Mouse (Mus musculus) forebrain, postnatal 0 days (tissue): ENCODE results near the gene Foxn2. TPM values are rescaled to one million over a fixed set of nuclear protein-coding genes. Genes with fewer than 3 reads are reported as not detected.

ENCODE experiments used
- ATAC-seq: fragments of 200-750 bp; cut with Nextera tagmentation; 2 replicates; pipeline ENCODE4 v1.8.0; 2017; ENCODE audit warnings: mild to moderate bottlenecking, moderate library complexity
- DNase-seq: peaks from one replicate; pipeline ENCODE4 v3.0.0-alpha.2; 2015
- H3K27ac ChIP-seq: fragments of 300-500 bp; sonication (generic); 2 replicates; pipeline ENCODE4 v1.5.1; 2014; ENCODE audit warnings: low read depth, mild to moderate bottlenecking, antibody characterized with exemption, low read length, moderate library complexity, mixed read lengths
- H3K27me3 ChIP-seq: fragments of 300-500 bp; sonication (generic); 2 replicates; pipeline ENCODE4 v1.6.1; 2014; ENCODE audit warnings: mild to moderate bottlenecking, low read length, mixed read lengths; ENCODE audit not compliant: insufficient read depth
- H3K36me3 ChIP-seq: fragments of 300-500 bp; sonication (generic); 2 replicates; pipeline ENCODE4 v1.6.1; 2014; ENCODE audit warnings: mild to moderate bottlenecking, moderate library complexity; ENCODE audit not compliant: insufficient read depth
- H3K4me1 ChIP-seq: fragments of 300-500 bp; sonication (generic); 2 replicates; pipeline ENCODE4 v1.6.1; 2014; ENCODE audit warnings: antibody characterized with exemption; ENCODE audit not compliant: insufficient read depth
- H3K4me2 ChIP-seq: fragments of 300-500 bp; sonication (generic); 2 replicates; pipeline ENCODE4 v1.6.1; 2014; ENCODE audit warnings: low read depth, mild to moderate bottlenecking, moderate library complexity
- H3K4me3 ChIP-seq: fragments of 300-500 bp; sonication (generic); 2 replicates; pipeline ENCODE4 v1.5.1; 2014; ENCODE audit warnings: low read depth, low read length, mixed read lengths
- H3K9ac ChIP-seq: fragments of 300-500 bp; sonication (generic); 2 replicates; pipeline ENCODE4 v1.6.1; 2014; ENCODE audit warnings: mild to moderate bottlenecking
- H3K9me3 ChIP-seq: fragments of 300-500 bp; sonication (generic); 2 replicates; pipeline ENCODE4 v1.6.1; 2016; ENCODE audit warnings: low read length
- CTCF ChIP-seq: sonication (generic); IDR thresholded peaks from 2 replicates; pipeline ENCODE4 v1.5.1; 2016; ENCODE audit warnings: antibody characterized with exemption, control low read depth, low read depth
- WGBS: fragments of 180-500 bp; shearing (Covaris S2); extraction: QIAGEN DNeasy Blood & Tissue Kit; methylation state at CpG from one replicate; pipeline ENCODE4 v1.1.7; 2014; 5-methylcytosine and 5-hydroxymethylcytosine counted together
- polyA plus RNA-seq: library from polyadenylated mRNA; unstranded; fragments of >200 nt; fragmentation: Nextera tagmentation; extraction: Ambion mirVana; gene quantifications from 2 replicates; pipeline ENCODE4 v1.2.1, GENCODE M21; 2015
- total RNA-seq: library from RNA; depleted of rRNA; stranded (reverse); fragments of >200 nt; gene quantifications from 2 replicates; pipeline ENCODE4 v1.2.3, GENCODE M21; 2014

Foxn2 gene
- total and polyA plus RNA-seq, 2 experiments from 2014 or later = 5.0 to 11.2 TPM

DNA sequence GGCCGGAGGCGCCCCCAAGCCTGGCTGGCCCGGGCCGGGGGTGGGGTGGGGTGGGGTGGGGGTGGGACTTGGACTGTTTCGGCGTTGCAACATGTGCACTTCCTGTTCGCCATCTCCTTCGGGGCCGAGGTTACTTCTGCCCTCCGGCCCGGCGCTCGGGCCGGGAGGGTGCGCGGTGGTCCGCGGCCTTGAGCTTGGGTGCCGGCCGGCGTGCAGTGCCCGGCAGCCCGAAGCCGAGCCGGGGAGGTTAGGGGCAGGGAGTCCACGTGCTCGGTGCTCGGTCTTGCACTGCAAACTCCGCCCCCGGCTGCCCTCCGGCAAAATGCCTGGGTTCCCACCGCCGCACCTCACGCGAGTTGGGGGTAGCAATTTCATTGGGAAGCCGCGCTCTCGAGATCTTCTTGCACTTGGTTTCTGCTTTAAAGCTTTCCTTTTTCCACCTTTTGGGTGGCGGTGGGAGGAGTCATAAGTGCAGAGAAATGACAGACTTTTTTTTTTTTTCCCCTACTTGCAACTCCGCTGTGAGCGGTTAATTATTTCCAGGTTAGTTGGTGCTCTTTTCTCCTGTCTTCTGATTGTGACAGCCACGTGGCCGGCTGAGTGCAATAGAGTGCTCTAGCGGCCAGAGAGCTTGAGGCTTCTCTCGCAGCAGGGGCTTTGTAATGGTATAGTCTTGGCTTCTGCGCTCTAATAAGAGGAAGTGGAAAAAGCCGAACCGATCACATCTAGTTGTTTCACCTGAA is 1.1 kb downstream of the Foxn2 start:
- 0 out of 2 replicates have a peak, but pooled peaks cover 3% of the 10 kb centered on the region for H3K4me1 ChIP-seq
- H3K36me3 ChIP-seq = no peaks in the 10 kb centered on the region
- DNase-seq = peak; percentile 66
- ATAC-seq = peak; percentile 16
- H3K4me3 ChIP-seq = peak overlapping the region; percentile 91
- TF ChIP-seq CTCF = 0 out of 2 replicates have a peak, but pooled peaks have one; percentile 11
- H3K27ac ChIP-seq = peak overlapping the region; percentile 83
- peak overlapping the region; percentile 80 for H3K4me2 ChIP-seq
- WGBS = under 1% methylated on average over 48 of the region's 48 CpGs
- no peaks in the 10 kb centered on the region for H3K9me3 ChIP-seq
- peak overlapping the region; percentile 76 for H3K9ac ChIP-seq
- no peaks in the 10 kb centered on the region for H3K27me3 ChIP-seq

DNA sequence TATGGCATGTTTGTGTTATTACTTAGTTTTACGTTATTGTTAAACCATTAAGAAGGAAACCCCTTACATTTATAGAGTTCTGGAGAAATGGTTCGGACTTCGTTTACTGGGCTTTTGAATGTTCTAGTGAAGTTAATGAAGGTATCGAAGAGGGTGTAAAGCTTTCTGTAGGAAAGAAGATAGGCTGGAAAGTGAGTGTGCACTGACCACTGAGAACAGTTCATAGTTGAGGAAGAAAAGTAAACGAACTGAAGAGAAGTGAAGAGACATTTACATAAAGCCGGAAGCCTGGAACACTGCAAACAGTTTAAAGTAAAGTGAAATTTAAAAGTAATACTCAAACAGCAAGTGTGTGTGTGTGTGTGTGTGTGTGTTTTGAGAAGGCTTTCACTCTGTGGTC is 2.1 kb downstream of the Foxn2 start:
- H3K4me3 ChIP-seq = no peak overlapping the region

DNA sequence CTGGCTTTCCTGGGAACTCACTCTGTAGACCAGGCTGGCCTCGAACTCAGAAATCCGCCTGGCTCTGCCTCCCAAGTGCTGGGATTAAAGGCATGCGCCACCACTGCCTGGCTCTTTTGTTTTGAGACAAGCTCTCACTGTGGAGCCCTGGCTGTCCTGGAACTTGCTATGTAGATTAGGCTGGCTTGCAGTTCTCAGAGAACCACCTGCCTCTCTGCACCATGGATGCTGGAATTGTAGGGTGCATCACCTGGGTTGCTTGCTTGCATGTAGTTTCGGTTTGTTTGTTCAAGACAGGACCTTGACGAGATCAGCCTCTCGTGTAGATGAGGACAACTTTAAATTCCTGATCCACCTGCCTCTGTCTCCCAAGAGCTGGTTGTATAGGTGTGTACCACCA is 2.7 kb downstream of the Foxn2 start:
- Histone ChIP-seq H3K4me1 (0 out of 2 replicates have a peak, but pooled peaks cover 3% of the 10 kb centered on the region), H3K4me3 (no peak overlapping the region), H3K27me3 (no peaks in the 10 kb centered on the region), H3K9me3 (no peaks in the 10 kb centered on the region), H3K4me2 (no peak overlapping the region), H3K36me3 (no peaks in the 10 kb centered on the region), H3K9ac (no peak overlapping the region), H3K27ac (no peak overlapping the region)
- ATAC-seq = no peak
- 84% methylated on average over 6 of the region's 6 CpGs for WGBS
- no peak for TF ChIP-seq CTCF
- no peak for DNase-seq

More for the DNA sequence above, 2.1 kb downstream of the Foxn2 start:
- H3K9ac ChIP-seq = no peak overlapping the region
- 72% methylated on average over 6 of the region's 6 CpGs for WGBS
- H3K36me3 ChIP-seq = no peaks in the 10 kb centered on the region
- ATAC-seq = no peak
- H3K27ac ChIP-seq = no peak overlapping the region
- peak overlapping the region; percentile 24; the same call in 1 of the 2 replicates for H3K4me2 ChIP-seq
- no peak for TF ChIP-seq CTCF
- 0 out of 2 replicates have a peak, but pooled peaks cover 3% of the 10 kb centered on the region for H3K4me1 ChIP-seq
- DNase-seq = no peak
- H3K27me3 ChIP-seq = no peaks in the 10 kb centered on the region
- no peaks in the 10 kb centered on the region for H3K9me3 ChIP-seq

DNA sequence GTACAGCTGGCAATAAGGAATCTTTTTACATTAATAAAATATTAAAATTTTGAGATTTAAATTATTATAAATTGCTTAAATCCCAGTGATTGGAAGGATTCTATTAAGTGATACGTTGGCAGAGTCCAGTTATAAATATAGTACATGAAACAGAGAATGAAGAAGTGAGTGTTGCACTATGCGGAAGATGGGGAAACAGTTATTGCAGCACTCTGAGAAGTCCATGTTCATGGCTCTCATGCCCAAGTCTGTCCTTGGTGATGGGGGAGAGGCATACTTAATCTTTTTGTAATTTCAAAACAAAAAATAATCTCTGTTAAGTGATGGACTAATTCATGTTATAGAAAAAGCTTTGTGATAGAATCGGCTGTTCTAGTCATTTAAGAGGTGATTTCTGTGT is 17.6 kb downstream of the Foxn2 start:
- WGBS = 94% methylated on average over 3 of the region's 3 CpGs

DNA sequence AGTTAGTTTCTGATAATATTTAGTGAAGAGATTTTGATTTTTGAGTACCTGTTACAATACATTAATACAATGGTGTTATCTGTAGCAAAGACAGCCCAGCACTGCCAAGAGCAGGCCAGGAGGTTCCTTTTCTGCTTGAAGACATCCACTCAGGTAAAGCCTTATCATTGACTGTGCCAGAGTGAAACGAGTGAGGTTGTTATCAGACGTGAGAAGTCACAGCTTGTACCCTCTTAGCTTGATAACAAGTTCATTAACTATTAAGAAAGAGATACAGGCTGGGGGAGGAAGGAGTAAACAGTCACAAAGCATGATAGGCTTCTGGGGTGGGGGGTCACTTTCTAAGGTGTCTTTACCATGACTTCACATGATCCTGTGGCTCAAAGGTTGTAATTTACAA is 19.0 kb downstream of the Foxn2 start:
- 68% methylated on average over 2 of the region's 2 CpGs for WGBS
- no peak for TF ChIP-seq CTCF
- DNase-seq (no peak), ATAC-seq (no peak)
- H3K4me3 ChIP-seq = no peak overlapping the region
- H3K27me3 ChIP-seq = no peaks in the 10 kb centered on the region
- no peak overlapping the region for H3K4me2 ChIP-seq
- H3K9me3 ChIP-seq = no peaks in the 10 kb centered on the region
- 0 out of 2 replicates have a peak, but pooled peaks cover 4% of the 10 kb centered on the region for H3K36me3 ChIP-seq
- no peak overlapping the region for H3K9ac ChIP-seq
- H3K27ac ChIP-seq = no peak overlapping the region
- no peaks in the 10 kb centered on the region for H3K4me1 ChIP-seq

More for the DNA sequence above, 17.6 kb downstream of the Foxn2 start:
- no peaks in the 10 kb centered on the region for H3K27me3 ChIP-seq
- H3K36me3 ChIP-seq = no peaks in the 10 kb centered on the region
- H3K4me3 ChIP-seq = no peak overlapping the region
- H3K4me1 ChIP-seq = no peaks in the 10 kb centered on the region
- no peak overlapping the region for H3K27ac ChIP-seq
- no peaks in the 10 kb centered on the region for H3K9me3 ChIP-seq
- DNase-seq = no peak
- no peak for TF ChIP-seq CTCF
- H3K9ac ChIP-seq = no peak overlapping the region
- no peak overlapping the region for H3K4me2 ChIP-seq
- ATAC-seq = no peak

DNA sequence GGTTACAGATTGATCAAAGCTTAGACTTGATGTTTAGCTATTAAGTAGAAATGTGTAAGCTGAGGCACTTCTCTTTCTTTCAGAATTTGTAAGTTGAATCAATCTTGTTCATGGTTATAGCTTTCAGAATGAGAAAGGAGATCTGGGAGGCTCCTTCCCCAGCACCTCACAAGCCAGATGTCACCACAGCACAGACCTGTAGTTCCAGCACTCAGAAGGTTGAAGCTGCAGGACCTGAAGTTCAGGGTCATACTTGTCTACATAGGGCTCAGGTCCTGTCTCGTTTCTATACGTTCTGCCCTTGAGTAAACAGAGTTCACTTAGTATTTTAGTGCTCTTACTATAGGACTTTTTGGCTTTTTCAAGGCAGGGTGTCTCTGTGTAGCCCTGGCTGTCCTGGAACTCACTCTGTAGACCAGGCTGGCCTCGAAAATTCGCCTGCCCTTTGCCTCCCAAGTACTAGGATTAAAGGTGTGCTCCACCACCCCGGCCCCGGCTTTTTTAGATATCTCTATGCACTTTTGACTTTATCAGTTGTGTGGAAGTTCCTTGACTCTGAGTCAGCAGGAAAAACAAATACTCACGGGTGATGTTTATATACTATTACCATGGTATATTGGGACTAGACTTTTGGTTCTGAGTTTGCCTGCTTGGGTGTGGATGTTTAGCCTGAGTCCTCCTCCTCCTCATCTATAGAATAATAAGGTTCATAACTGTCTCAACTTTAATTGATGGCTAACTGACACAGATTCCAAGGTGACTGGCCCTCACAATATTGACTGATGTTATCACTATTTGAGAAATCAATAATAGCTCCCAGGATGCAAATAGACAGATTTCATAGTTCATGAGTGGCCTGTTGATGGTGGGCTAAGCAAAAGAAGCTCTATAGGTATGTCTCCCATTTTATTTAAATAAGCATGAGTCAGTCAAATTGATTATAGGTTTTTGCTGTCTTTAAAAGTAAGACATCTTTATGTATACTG is 19.7 kb downstream of the Foxn2 start:
- no peak for DNase-seq
- H3K9me3 ChIP-seq = no peaks in the 10 kb centered on the region
- no peak overlapping the region for H3K27ac ChIP-seq
- 0 out of 2 replicates have a peak, but pooled peaks cover 4% of the 10 kb centered on the region for H3K36me3 ChIP-seq
- no peak overlapping the region for H3K9ac ChIP-seq
- H3K4me2 ChIP-seq = no peak overlapping the region
- no peak for ATAC-seq
- H3K27me3 ChIP-seq = no peaks in the 10 kb centered on the region
- H3K4me3 ChIP-seq = no peak overlapping the region
- no peak for TF ChIP-seq CTCF
- H3K4me1 ChIP-seq = no peaks in the 10 kb centered on the region
- 94% methylated on average over 7 of the region's 7 CpGs for WGBS

DNA sequence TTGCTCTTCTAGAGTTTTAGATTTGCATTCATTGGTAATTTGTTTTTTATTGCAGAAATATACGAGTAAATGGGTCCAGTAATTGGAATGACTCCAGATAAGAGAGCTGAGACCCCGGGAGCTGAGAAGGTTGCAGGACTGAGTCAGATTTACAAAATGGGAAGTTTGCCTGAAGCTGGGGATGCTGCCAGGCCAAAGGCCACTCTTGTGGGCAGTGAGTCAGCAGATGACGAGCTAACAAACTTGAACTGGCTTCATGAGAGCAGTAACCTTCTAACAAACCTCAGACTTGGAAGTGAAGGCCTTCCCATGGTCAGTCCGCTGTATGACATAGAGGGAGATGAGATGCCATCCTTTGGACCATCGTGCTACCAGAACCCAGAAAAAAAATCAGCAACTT is 22.1 kb downstream of the Foxn2 start:
- peaks cover 4% of the 10 kb centered on the region; the same call in 1 of the 2 replicates for H3K36me3 ChIP-seq
- H3K27me3 ChIP-seq = no peaks in the 10 kb centered on the region
- no peak for TF ChIP-seq CTCF
- ATAC-seq = no peak
- no peaks in the 10 kb centered on the region for H3K4me1 ChIP-seq
- H3K9me3 ChIP-seq = no peaks in the 10 kb centered on the region
- H3K27ac ChIP-seq = no peak overlapping the region
- no peak overlapping the region for H3K4me3 ChIP-seq
- H3K4me2 ChIP-seq = no peak overlapping the region
- H3K9ac ChIP-seq = no peak overlapping the region
- WGBS = 75% methylated on average over 5 of the region's 5 CpGs
- no peak for DNase-seq
